Mouse (Mus musculus): ENCODE data around the gene Atxn1. TPM values are rescaled to one million over a fixed set of nuclear protein-coding genes. Genes with fewer than 3 reads are reported as not detected.

Gene Atxn1
- polyA plus RNA-seq, 1 experiment from 2014 or later, result 8.5 TPM

GRCm38 (mm10) chr13:45904955-45905354 is 59.9 kb downstream of the Atxn1 start:
- no peak for ATAC-seq (ENCODE audit: insufficient read depth, low FRiP score, low read depth)

GRCm38 (mm10) chr13:45904456-45904855 is 60.4 kb downstream of the Atxn1 start:
- no peak for ATAC-seq (ENCODE audit: insufficient read depth, low FRiP score, low read depth)
- H3K4me2 ChIP-seq, result no peak overlapping the region
- no peak overlapping the region for H3K27ac ChIP-seq
- no peaks in the 10 kb centered on the region for H3K27me3 ChIP-seq (replicated peaks)
- H3K9me3 ChIP-seq, result no peaks in the 10 kb centered on the region
- 69% methylated on average over 4 of the region's 4 CpGs for WGBS
- H3K4me3 ChIP-seq (replicated peaks), result no peak overlapping the region
- H3K4me1 ChIP-seq, result 0 out of 2 replicates have a peak, but pooled peaks cover 5% of the 10 kb centered on the region
- H3K36me3 ChIP-seq, result no peaks in the 10 kb centered on the region
- no peak overlapping the region for H3K9ac ChIP-seq

More at GRCm38 (mm10) chr13:45904955-45905354, 59.9 kb downstream of the Atxn1 start:
- no peaks in the 10 kb centered on the region for H3K9me3 ChIP-seq
- H3K4me1 ChIP-seq, result 0 out of 2 replicates have a peak, but pooled peaks cover 5% of the 10 kb centered on the region
- 53% methylated on average over 4 of the region's 4 CpGs for WGBS
- no peak overlapping the region for H3K4me2 ChIP-seq
- H3K36me3 ChIP-seq, result no peaks in the 10 kb centered on the region
- no peak overlapping the region for H3K9ac ChIP-seq
- H3K27me3 ChIP-seq (replicated peaks), result no peaks in the 10 kb centered on the region
- H3K27ac ChIP-seq, result no peak overlapping the region
- no peak overlapping the region for H3K4me3 ChIP-seq (replicated peaks)

GRCm38 (mm10) chr13:45903519-45904274 is 61.1 kb downstream of the Atxn1 start:
- Histone ChIP-seq H3K9me3 (no peaks in the 10 kb centered on the region), H3K27ac (0 out of 2 replicates have a peak overlapping the region, but pooled peaks have one; percentile 14), H3K27me3 (replicated peaks) (no peaks in the 10 kb centered on the region), H3K4me3 (replicated peaks) (no peak overlapping the region), H3K4me1 (0 out of 2 replicates have a peak, but pooled peaks cover 5% of the 10 kb centered on the region), H3K36me3 (no peaks in the 10 kb centered on the region), H3K4me2 (no peak overlapping the region), H3K9ac (no peak overlapping the region)
- WGBS, result 64% methylated on average over 12 of the region's 12 CpGs
- ATAC-seq (ENCODE audit: insufficient read depth, low FRiP score, low read depth), result peak; percentile 79

- no peak for ATAC-seq (ENCODE audit: insufficient read depth, low FRiP score, low read depth)
- Histone ChIP-seq H3K36me3 (no peaks in the 10 kb centered on the region), H3K4me3 (replicated peaks) (no peak overlapping the region), H3K4me1 (peaks cover 12% of the 10 kb centered on the region; the same call in 1 of the 2 replicates), H3K4me2 (no peak overlapping the region), H3K9me3 (no peaks in the 10 kb centered on the region), H3K27me3 (replicated peaks) (no peaks in the 10 kb centered on the region), H3K9ac (no peak overlapping the region), H3K27ac (no peak overlapping the region)
- 96% methylated on average over 5 of the region's 5 CpGs for WGBS
Measured at GRCm38 (mm10) chr13:45902457-45902856, 62.4 kb downstream of the Atxn1 start.

- no peak overlapping the region for H3K4me3 ChIP-seq (replicated peaks)
- no peak overlapping the region for H3K27ac ChIP-seq
- H3K27me3 ChIP-seq (replicated peaks), result no peaks in the 10 kb centered on the region
- no peaks in the 10 kb centered on the region for H3K9me3 ChIP-seq
- no peak for ATAC-seq (ENCODE audit: insufficient read depth, low FRiP score, low read depth)
- H3K4me1 ChIP-seq, result peaks cover 12% of the 10 kb centered on the region; the same call in 1 of the 2 replicates
- no peak overlapping the region for H3K9ac ChIP-seq
- H3K36me3 ChIP-seq, result no peaks in the 10 kb centered on the region
- H3K4me2 ChIP-seq, result no peak overlapping the region
- 73% methylated on average over 8 of the region's 8 CpGs for WGBS
Measured at GRCm38 (mm10) chr13:45900776-45901175, 64.0 kb downstream of the Atxn1 start.

GRCm38 (mm10) chr13:45897571-45897970 is 67.2 kb downstream of the Atxn1 start:
- H3K9me3 ChIP-seq, result no peaks in the 10 kb centered on the region
- H3K4me2 ChIP-seq, result no peak overlapping the region
- WGBS, result 26% methylated on average over 2 of the region's 2 CpGs
- ATAC-seq (ENCODE audit: insufficient read depth, low FRiP score, low read depth), result no peak; the same call in 1 of the 2 replicates
- no peaks in the 10 kb centered on the region for H3K27me3 ChIP-seq (replicated peaks)
- no peak overlapping the region for H3K4me3 ChIP-seq (replicated peaks)
- H3K36me3 ChIP-seq, result no peaks in the 10 kb centered on the region
- peak overlapping the region; percentile 13; the same call in 1 of the 2 replicates for H3K27ac ChIP-seq
- H3K4me1 ChIP-seq, result peaks cover 15% of the 10 kb centered on the region; the same call in 1 of the 2 replicates
- H3K9ac ChIP-seq, result no peak overlapping the region

- Histone ChIP-seq H3K27ac (no peak overlapping the region), H3K9ac (no peak overlapping the region), H3K36me3 (no peaks in the 10 kb centered on the region), H3K27me3 (replicated peaks) (no peaks in the 10 kb centered on the region), H3K4me1 (peaks cover 15% of the 10 kb centered on the region; the same call in 1 of the 2 replicates), H3K9me3 (no peaks in the 10 kb centered on the region), H3K4me3 (replicated peaks) (no peak overlapping the region), H3K4me2 (no peak overlapping the region)
- WGBS, result 52% methylated on average over 10 of the region's 10 CpGs
- no peak for ATAC-seq (ENCODE audit: insufficient read depth, low FRiP score, low read depth)
Measured at GRCm38 (mm10) chr13:45894760-45895159, 70.0 kb downstream of the Atxn1 start.

GRCm38 (mm10) chr13:45894234-45894633 is 70.6 kb downstream of the Atxn1 start:
- no peak for ATAC-seq (ENCODE audit: insufficient read depth, low FRiP score, low read depth)
- Histone ChIP-seq H3K9ac (no peak overlapping the region), H3K9me3 (no peaks in the 10 kb centered on the region), H3K36me3 (no peaks in the 10 kb centered on the region), H3K27ac (no peak overlapping the region), H3K4me1 (peaks cover 15% of the 10 kb centered on the region; the same call in 1 of the 2 replicates), H3K27me3 (replicated peaks) (no peaks in the 10 kb centered on the region), H3K4me2 (no peak overlapping the region), H3K4me3 (replicated peaks) (no peak overlapping the region)
- WGBS, result 61% methylated on average over 6 of the region's 6 CpGs

GRCm38 (mm10) chr13:45891073-45891472 is 73.7 kb downstream of the Atxn1 start:
- no peak overlapping the region for H3K4me2 ChIP-seq
- no peak overlapping the region for H3K9ac ChIP-seq
- no peaks in the 10 kb centered on the region for H3K9me3 ChIP-seq
- WGBS, result 79% methylated on average over 2 of the region's 2 CpGs
- no peak overlapping the region for H3K27ac ChIP-seq
- no peak for ATAC-seq (ENCODE audit: insufficient read depth, low FRiP score, low read depth)
- no peaks in the 10 kb centered on the region for H3K27me3 ChIP-seq (replicated peaks)
- H3K4me1 ChIP-seq, result 0 out of 2 replicates have a peak, but pooled peaks cover 7% of the 10 kb centered on the region
- H3K4me3 ChIP-seq (replicated peaks), result no peak overlapping the region
- no peaks in the 10 kb centered on the region for H3K36me3 ChIP-seq

- Histone ChIP-seq H3K9me3 (no peaks in the 10 kb centered on the region), H3K27me3 (replicated peaks) (no peaks in the 10 kb centered on the region), H3K27ac (no peak overlapping the region), H3K9ac (no peak overlapping the region), H3K4me1 (no peaks in the 10 kb centered on the region), H3K36me3 (no peaks in the 10 kb centered on the region), H3K4me3 (replicated peaks) (no peak overlapping the region), H3K4me2 (no peak overlapping the region)
- WGBS, result 60% methylated on average over 9 of the region's 9 CpGs
- ATAC-seq (ENCODE audit: insufficient read depth, low FRiP score, low read depth), result no peak
Measured at GRCm38 (mm10) chr13:45888953-45889749, 75.7 kb downstream of the Atxn1 start.

GRCm38 (mm10) chr13:45884878-45885277 is 79.9 kb downstream of the Atxn1 start:
- Histone ChIP-seq H3K27ac (no peak overlapping the region), H3K4me3 (replicated peaks) (no peak overlapping the region), H3K27me3 (replicated peaks) (no peaks in the 10 kb centered on the region), H3K9me3 (no peaks in the 10 kb centered on the region), H3K9ac (no peak overlapping the region), H3K4me1 (peaks cover 8% of the 10 kb centered on the region; the same call in 1 of the 2 replicates), H3K4me2 (no peak overlapping the region), H3K36me3 (no peaks in the 10 kb centered on the region)
- ATAC-seq (ENCODE audit: insufficient read depth, low FRiP score, low read depth), result no peak
- WGBS, result 85% methylated on average over 7 of the region's 7 CpGs

GRCm38 (mm10) chr13:45883791-45884238 is 81.0 kb downstream of the Atxn1 start:
- no peaks in the 10 kb centered on the region for H3K27me3 ChIP-seq (replicated peaks)
- no peak overlapping the region for H3K27ac ChIP-seq
- no peaks in the 10 kb centered on the region for H3K9me3 ChIP-seq
- ATAC-seq (ENCODE audit: insufficient read depth, low FRiP score, low read depth), result no peak
- no peak overlapping the region for H3K4me3 ChIP-seq (replicated peaks)
- H3K4me2 ChIP-seq, result no peak overlapping the region
- 68% methylated on average over 10 of the region's 10 CpGs for WGBS
- H3K9ac ChIP-seq, result no peak overlapping the region
- peaks cover 14% of the 10 kb centered on the region; the same call in 1 of the 2 replicates for H3K4me1 ChIP-seq
- no peaks in the 10 kb centered on the region for H3K36me3 ChIP-seq

Data from stomach, embryonic 15.5 days (tissue).